Mouse (Mus musculus) cerebellum, adult (tissue): Measurements from ENCODE around the gene Pfkfb3.

ENCODE experiments used
- ATAC-seq: cut with Nextera tagmentation; 2 replicates; pipeline ENCODE4 v1.9.2; 2017; ENCODE audit warnings: mild to moderate bottlenecking, moderate library complexity, mixed read lengths; ENCODE audit not compliant: insufficient number of reproducible peaks, low FRiP score, low TSS enrichment

Pfkfb3 gene

DNA sequence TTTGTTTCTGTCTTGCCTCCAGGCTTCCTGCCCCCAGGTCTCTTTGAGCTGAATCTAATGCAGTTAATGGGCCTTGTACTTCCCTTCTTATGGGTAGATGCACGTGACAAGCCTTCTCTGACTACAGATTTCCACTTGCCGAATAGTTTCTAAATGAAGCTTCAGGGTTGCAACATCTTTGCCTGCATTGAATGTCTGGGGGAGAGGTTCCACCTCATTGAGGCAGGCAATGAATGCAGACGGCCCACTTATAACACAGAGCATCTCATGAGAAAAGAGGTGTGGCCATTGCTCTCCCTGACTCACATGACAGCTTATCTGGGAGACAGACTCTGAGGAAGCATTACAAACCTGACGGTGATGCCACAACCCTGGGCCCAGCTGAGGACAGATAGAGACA, 112.0 kb downstream of the Pfkfb3 start:
- no peak for ATAC-seq

DNA sequence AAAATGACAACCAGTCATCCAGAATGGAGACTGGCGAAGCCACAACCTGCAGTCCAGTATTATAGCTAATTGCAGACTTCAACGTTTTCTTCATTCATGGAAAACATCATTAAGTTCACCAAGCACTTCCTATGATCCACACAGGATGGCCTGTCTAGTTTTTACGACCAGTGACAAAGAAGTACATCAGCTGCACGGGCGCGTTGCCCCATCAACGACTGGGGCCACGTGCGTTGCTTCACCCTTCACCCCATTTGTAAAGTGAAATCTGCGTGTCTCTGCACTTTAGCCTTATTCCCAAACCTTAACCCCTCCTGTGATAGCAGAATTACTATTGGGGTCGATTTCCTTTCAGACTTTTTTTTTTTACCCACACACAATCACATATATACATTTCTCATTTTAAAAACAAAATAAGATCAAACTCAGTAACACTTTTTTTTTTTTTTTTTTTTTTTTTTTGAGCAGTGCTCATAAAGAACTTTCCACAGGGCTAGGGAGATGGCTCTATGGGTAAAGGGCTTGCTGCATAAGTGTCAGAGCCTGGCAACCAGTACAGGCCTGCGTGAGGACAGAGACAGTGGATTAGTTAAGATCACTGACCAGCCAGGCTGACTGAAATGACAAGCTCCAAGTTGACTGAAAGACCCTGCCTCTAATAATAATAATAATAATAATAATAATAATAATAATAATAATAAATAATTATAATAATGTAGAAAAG, 115.5 kb downstream of the Pfkfb3 start:
- ATAC-seq = no peak

DNA sequence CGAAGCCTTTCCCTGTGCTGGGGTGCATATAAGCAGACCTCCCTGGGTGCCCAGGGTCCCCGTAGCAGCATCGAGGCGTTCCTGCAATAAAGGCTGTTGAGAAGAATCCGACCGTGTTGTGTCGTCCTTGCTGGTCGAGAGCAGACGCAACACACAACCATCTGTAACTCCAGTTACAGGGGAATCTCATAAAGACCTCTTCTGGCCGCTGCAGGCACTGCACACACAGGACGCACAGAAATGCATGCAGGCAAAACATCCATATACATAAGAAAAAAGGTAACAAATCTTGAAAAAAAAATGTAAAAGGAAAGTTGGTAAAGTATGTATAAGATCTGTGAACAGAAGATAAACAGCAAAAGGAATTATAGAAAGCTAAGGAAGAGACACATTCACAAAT, 117.5 kb downstream of the Pfkfb3 start:
- no peak for ATAC-seq

DNA sequence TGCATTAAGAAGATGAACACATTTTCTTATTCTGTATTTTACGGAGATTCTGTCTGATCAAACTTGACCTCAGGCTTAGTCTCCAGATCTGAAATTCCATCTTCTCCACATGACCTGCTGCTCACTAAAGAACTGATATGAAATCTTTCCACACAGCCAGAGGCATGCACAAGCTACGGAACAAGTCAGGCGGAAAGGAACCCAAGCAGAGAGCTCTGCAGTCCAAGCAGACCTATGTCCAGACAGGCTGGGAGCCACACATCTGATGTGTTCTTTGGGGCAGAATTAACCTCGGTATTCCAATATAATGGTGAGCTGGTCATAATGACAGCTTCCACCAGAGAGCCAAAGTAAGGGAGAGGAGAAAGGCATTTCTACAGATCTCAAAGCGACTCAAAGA, 120.5 kb downstream of the Pfkfb3 start:
- no peak for ATAC-seq

DNA sequence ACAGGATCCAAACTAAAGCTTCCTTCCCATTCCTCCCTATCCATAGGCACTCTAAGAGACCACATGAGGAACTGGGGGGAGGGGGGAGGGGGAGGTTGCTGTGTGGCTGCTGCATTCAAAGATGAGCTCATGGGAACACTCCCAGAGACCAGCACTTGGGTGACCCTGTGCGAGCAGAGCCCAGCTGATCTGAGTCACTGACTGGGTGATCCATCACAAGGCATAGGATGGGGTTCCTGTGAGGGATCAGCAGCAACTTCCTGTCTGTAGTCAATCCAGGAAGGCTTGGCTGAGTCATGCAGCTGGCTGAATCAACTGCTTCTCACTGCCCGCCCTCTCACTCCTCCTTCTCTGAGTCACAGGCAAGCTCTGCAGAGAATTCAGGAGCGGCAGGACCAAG, 124.3 kb downstream of the Pfkfb3 start:
- ATAC-seq = no peak

DNA sequence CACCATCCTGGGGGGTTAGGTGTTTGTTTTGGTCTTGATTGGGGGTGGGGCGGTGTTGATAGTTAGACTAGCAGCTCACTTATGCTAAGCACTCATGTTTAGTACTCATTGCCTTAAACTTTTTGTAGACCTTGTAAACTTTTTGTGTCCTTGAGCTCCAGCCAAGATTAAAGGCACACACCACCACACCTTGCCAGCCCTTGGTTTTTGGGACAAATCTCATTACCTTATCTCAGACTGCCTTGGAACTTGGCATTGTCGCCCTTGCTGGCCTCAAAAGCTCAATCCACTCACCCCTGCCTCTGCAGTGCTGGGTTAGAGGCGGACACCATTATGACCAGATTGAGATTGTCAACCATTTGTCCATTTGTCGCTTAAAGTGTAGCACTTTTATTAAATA, 125.3 kb downstream of the Pfkfb3 start:
- no peak for ATAC-seq

DNA sequence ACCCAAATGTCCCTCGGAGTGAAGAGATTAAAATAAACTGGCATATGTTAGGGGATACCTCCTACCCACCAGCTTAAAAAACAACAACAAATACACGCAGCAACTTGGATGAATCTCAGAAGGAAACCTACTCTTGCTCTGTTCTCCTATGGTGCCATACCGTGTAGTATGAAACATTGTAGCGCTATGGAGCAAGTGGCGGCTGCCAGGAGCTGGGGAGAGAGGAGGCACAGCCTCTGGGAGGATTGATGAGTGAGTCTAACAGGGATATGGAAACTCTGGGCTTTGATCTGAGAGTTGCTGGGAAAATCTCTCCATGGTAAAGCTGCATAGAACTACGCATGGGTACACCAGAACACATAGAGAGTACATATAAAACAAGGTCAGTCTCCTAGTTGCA, 126.3 kb downstream of the Pfkfb3 start:
- ATAC-seq = no peak

DNA sequence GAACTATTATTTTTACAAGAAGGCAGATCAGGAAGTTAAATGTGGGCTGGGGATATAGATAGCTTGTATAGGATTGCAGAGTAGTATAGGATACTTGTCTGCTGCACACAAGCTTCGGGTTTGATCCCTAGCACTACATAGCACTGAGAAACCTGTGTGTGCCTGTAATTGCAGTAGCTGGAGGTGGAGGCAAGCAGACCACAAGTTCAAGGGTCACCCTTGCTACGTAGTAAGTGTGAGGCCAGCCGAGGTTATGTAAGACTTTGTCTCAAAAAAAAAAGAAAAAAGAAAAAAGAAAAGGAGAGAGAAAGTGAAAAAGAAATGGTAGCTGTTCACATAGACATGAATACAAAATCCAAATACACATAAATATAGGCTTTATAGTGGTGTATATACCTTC, 127.5 kb downstream of the Pfkfb3 start:
- no peak for ATAC-seq

DNA sequence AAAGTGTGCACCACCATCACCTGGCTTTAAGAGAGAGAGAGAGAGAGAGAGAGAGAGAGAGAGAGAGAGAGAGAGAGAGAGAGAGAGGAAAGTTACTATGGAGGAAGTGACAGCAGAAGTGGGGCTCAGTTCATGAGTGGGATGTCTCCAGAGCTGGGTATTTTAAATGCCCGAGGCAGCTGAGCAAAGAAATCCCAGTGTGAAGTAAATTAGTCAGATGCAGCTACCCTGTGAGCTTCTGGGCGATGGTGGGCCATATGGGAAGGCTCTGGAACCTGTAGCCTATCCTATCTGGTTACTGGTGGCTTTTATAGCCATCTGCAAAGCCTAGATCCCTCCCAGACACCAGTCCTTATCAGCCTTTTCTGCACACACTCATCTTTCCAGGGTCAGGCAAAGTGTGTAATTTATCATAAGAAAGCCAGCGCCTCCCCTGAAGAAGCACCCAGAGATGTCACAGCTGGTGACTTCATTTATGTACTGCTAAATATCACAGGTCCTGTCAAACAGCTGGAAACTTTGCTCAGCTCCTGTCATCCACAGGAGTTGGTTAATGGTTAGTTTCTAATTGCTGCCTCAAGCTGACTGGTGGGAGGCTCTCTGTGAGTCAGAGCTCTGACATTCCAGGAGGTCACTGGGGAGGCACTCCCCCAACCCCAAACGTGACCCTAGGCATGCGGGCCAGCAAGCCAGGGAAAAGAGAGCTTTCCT, 128.3 kb downstream of the Pfkfb3 start:
- ATAC-seq = no peak

DNA sequence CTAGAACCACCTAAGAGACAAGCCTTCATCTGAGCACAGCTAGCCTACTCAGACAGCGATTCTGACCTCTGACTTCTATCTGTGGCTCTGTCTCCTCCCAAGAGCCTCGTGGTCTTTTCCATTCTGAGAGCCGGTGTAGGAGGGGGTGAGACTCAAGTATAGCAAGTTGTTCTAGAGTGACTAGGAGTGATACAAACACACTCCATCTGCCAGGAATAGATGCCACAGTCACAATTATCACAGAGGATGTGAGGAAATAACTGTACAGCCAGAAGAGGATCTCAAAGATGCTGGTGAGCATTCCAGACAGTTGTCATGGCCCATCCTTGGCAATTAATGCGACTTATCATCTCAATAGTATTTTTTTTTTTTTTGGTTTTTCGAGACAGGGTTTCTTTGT, 129.6 kb downstream of the Pfkfb3 start:
- no peak for ATAC-seq

DNA sequence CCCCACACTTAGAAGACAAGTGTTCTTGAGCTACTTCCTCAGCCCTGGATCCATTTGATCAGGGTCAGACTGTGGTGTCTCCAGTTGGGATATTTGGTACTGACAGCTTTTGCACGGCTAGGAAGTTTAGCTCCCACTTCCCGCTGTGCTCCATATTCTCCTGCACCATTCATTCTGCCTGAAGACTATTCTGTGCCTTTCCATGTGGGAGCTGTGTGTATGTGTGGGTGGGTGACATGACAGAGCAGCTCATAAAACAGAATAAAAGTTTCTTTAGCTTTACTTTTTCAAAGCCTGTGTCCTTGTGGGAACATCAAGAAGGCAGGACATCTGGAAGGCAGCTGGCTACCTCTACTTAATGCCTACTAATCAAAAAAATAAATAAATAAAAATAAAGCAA, 130.5 kb downstream of the Pfkfb3 start:
- ATAC-seq = no peak

DNA sequence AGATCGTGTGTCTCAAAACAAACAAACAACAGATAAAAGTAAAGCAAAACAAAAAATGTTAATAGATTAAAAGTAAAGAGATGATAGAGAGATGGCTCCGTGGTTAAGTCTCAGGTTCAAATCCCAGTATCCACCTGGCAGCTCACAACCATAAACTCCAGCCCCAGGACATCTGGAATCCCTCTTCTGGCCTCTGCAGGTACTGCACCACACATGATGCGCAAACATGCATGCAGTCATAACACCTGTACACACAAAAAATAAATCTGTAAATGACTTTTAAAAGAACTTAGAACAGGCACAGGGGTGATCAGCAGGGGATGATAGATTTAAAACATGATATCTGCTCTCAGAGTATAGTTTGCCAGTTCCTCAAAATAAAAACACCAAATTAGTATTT, 131.5 kb downstream of the Pfkfb3 start:
- ATAC-seq = no peak
